Mouse (Mus musculus) kidney, postnatal 4 days (tissue): ENCODE results near the gene Vps33b.
"Not testable (repeated sequence)": the region's sequence is repeated elsewhere in the genome, so short reads cannot be mapped to it uniquely, and the experiment has no call there.

Source experiments
- DNase-seq, 2 experiments: peaks; one replicate each; pipeline ENCODE4 v3.0.0; 2021; ENCODE audit warnings: mixed read lengths in 2 of 2

Vps33b gene

GRCm38 (mm10) chr7:80323336-80323735, 53.9 kb downstream of the Vps33b start:
- no peak for DNase-seq

- peak; percentile 97 to 98 for DNase-seq
Observed at GRCm38 (mm10) chr7:80324043-80324815, 54.8 kb downstream of the Vps33b start, which contains the start of gene Rccd1. Rccd1 (minus strand) TSS chr7:80324454.

GRCm38 (mm10) chr7:80324816-80325119, 55.3 kb downstream of the Vps33b start:
- not testable (repeated sequence) for DNase-seq

- DNase-seq = no peak
Observed at GRCm38 (mm10) chr7:80325292-80325868, 55.9 kb downstream of the Vps33b start.

GRCm38 (mm10) chr7:80326076-80326475, 56.6 kb downstream of the Vps33b start:
- DNase-seq = no peak

- no peak for DNase-seq
Observed at GRCm38 (mm10) chr7:80330278-80330677, 60.8 kb downstream of the Vps33b start.

- DNase-seq = no peak
Observed at GRCm38 (mm10) chr7:80331433-80331832, 62.0 kb downstream of the Vps33b start.

GRCm38 (mm10) chr7:80334848-80335247, 65.4 kb downstream of the Vps33b start:
- no peak for DNase-seq

- DNase-seq = no peak
Observed at GRCm38 (mm10) chr7:80336932-80337331, 67.5 kb downstream of the Vps33b start.

GRCm38 (mm10) chr7:80339371-80339770, 69.9 kb downstream of the Vps33b start:
- peak; percentile 43 to 66 for DNase-seq

GRCm38 (mm10) chr7:80339793-80340628, 70.6 kb downstream of the Vps33b start:
- peak; percentile 99 for DNase-seq

- peak; percentile 76 to 88 for DNase-seq
Observed at GRCm38 (mm10) chr7:80340793-80341192, 71.3 kb downstream of the Vps33b start, which contains the start of gene Unc45a. Unc45a (minus strand) TSS chr7:80341005.
